Mouse (Mus musculus) forebrain, embryonic 14.5 days (tissue): ENCODE results near the gene Tcf23. TPM values are rescaled to one million over a fixed set of nuclear protein-coding genes. Genes with fewer than 3 reads are reported as not detected.

Experiments used
- ATAC-seq: fragments of 200-750 bp; cut with Nextera tagmentation; 2 replicates; pipeline ENCODE4 v1.8.0; 2017; ENCODE audit warnings: mild to moderate bottlenecking, moderate library complexity
- DNase-seq: peaks from one replicate; pipeline ENCODE4 v3.0.0-alpha.2; 2015; ENCODE audit warnings: low spot score
- H3K27ac ChIP-seq: fragments of 300-500 bp; sonication (generic); 2 replicates; pipeline ENCODE4 v1.5.1; 2014; ENCODE audit warnings: low read depth, mild to moderate bottlenecking, control low read depth, low read length, moderate library complexity
- H3K27me3 ChIP-seq: fragments of 300-500 bp; sonication (generic); replicated peaks from 2 replicates; pipeline ENCODE4 v1.6.1; 2014; ENCODE audit warnings: low read length, control low read depth, mixed read lengths; ENCODE audit not compliant: control insufficient read depth, insufficient read depth
- H3K36me3 ChIP-seq: fragments of 300-500 bp; sonication (generic); 2 replicates; pipeline ENCODE4 v1.6.1; 2014; ENCODE audit warnings: low read length, control low read depth; ENCODE audit not compliant: control insufficient read depth, insufficient read depth
- H3K4me1 ChIP-seq: fragments of 300-500 bp; sonication (generic); 2 replicates; pipeline ENCODE4 v1.6.1; 2014; ENCODE audit warnings: antibody characterized with exemption, low read length, control low read depth; ENCODE audit not compliant: control insufficient read depth, insufficient read depth
- H3K4me2 ChIP-seq: fragments of 300-500 bp; sonication (generic); 2 replicates; pipeline ENCODE4 v1.6.1; 2014; ENCODE audit warnings: mild to moderate bottlenecking, control low read depth, low read length
- H3K4me3 ChIP-seq: fragments of 300-500 bp; sonication (generic); 2 replicates; pipeline ENCODE4 v1.5.1; 2014; ENCODE audit warnings: low read depth, low read length, control low read depth
- H3K9ac ChIP-seq: fragments of 300-500 bp; sonication (generic); 2 replicates; pipeline ENCODE4 v1.6.1; 2014; ENCODE audit warnings: mild to moderate bottlenecking, low read length, control low read depth, moderate library complexity
- H3K9me3 ChIP-seq: fragments of 300-500 bp; sonication (generic); replicated peaks from 2 replicates; pipeline ENCODE4 v1.6.1; 2016; ENCODE audit warnings: low read length, control low read depth, mixed read lengths; ENCODE audit not compliant: control insufficient read depth
- WGBS: fragments of 180-500 bp; shearing (Covaris S2); extraction: QIAGEN DNeasy Blood & Tissue Kit; methylation state at CpG from one replicate; pipeline ENCODE4 v1.1.7; 2014; 5-methylcytosine and 5-hydroxymethylcytosine counted together
- polyA plus RNA-seq: library from polyadenylated mRNA; unstranded; fragments of >200 nt; fragmentation: Nextera tagmentation; extraction: Ambion mirVana; gene quantifications from 2 replicates; pipeline ENCODE4 v1.2.1, GENCODE M21; 2014

Gene Tcf23
- polyA plus RNA-seq, 1 experiment from 2014 or later: not detected

DNA sequence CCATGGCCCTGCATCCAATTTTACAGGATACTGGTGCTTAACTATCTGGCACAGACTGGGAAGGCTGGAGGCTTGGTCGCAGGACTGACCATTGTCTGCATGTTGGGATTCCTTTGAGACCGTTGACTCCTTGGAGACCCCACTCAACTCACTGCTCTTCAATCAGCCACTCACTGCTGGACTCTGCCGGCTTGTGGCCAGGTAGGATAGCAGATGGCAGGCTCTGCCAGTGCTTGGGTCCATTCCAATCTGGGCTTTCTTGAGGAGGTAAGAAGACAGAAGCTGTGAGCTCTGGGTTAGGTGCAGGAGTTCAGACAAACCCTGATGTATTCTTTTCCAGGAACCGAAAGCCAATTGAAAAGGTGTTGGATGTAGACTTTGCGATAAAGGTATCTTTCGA lies 14.4 kb upstream of the Tcf23 start:
- no peak overlapping the region for H3K9ac ChIP-seq
- no peak overlapping the region for H3K4me3 ChIP-seq
- no peaks in the 10 kb centered on the region for H3K9me3 ChIP-seq
- WGBS: 100% methylated on average over 6 of the region's 6 CpGs
- no peak overlapping the region for H3K4me2 ChIP-seq
- H3K4me1 ChIP-seq: peaks cover 24% of the 10 kb centered on the region
- ATAC-seq (no peak), DNase-seq (no peak)
- H3K27ac ChIP-seq: no peak overlapping the region
- no peaks in the 10 kb centered on the region for H3K27me3 ChIP-seq
- H3K36me3 ChIP-seq: peaks cover 57% of the 10 kb centered on the region

DNA sequence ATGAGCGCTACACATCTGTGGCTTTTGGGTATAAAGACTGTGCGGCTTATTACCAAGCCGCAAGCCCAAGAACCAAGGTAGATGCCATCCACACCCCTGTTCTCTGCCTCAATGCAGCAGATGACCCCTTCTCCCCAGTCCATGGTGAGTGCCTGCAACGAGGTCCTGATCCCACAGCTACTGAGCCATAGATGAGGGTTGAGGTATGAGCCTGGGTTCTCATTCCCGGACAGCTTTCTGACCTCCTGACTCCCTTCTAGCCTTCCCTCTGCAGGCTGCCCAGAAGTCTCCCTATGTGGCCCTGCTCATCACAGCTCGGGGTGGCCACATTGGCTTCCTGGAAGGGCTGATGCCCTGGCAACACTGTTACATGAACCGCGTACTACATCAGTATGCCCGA lies 13.9 kb upstream of the Tcf23 start:
- peaks cover 57% of the 10 kb centered on the region for H3K36me3 ChIP-seq
- no peak overlapping the region for H3K4me2 ChIP-seq
- no peak for DNase-seq
- H3K9ac ChIP-seq: no peak overlapping the region
- no peaks in the 10 kb centered on the region for H3K9me3 ChIP-seq
- 97% methylated on average over 9 of the region's 9 CpGs for WGBS
- H3K27me3 ChIP-seq: no peaks in the 10 kb centered on the region
- no peak for ATAC-seq
- no peak overlapping the region for H3K27ac ChIP-seq
- H3K4me3 ChIP-seq: no peak overlapping the region
- peaks cover 28% of the 10 kb centered on the region for H3K4me1 ChIP-seq

DNA sequence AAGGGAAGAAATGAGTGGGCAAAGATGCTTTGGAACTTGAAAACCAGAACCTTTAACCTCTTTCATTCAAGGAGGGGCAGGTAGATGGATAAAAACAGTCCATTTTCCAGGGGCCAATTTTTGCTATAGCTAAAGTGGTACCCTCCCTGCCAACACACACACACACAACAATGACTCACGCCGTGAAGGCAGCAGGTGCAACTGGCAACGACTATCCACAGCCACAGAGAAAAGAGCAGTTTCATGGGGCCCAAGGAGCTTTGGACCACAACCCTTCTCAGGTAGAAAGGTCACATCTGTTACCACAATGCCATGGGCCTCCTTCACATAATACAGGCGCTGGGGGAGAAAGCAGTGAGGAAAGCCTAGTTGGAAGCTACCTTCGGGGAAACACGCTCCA lies 12.7 kb upstream of the Tcf23 start:
- Histone ChIP-seq H3K27ac (no peak overlapping the region), H3K4me1 (peaks cover 22% of the 10 kb centered on the region), H3K27me3 (no peaks in the 10 kb centered on the region), H3K9ac (no peak overlapping the region), H3K4me3 (no peak overlapping the region), H3K9me3 (no peaks in the 10 kb centered on the region), H3K36me3 (peaks cover 57% of the 10 kb centered on the region), H3K4me2 (no peak overlapping the region)
- no peak for DNase-seq
- WGBS: 93% methylated on average over 6 of the region's 6 CpGs
- no peak for ATAC-seq

DNA sequence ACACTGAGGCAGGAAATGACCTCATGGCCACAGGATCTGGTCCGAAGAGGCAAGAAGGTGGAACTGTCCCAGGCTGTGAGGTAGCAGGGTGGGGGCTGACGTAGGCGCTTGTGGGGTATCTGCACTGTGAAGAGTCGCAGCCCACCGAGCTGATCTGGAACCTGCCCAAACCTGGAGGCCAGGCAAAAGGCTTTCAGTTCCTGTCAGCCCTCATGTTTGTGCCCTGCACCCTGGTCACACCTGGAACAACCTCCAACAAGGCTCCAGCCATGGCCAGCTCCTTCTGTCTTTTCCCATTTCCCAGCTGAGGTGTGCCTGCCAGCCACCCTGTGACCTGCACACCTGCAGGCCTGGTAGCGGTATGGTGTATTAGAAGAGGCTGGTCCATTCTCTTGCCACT lies 10.6 kb upstream of the Tcf23 start:
- H3K9me3 ChIP-seq: no peaks in the 10 kb centered on the region
- no peak overlapping the region for H3K9ac ChIP-seq
- H3K27ac ChIP-seq: no peak overlapping the region
- H3K36me3 ChIP-seq: peaks cover 47% of the 10 kb centered on the region
- H3K4me3 ChIP-seq: no peak overlapping the region
- H3K27me3 ChIP-seq: no peaks in the 10 kb centered on the region
- H3K4me1 ChIP-seq: peaks cover 22% of the 10 kb centered on the region
- ATAC-seq (no peak), DNase-seq (no peak)
- 94% methylated on average over 6 of the region's 6 CpGs for WGBS
- no peak overlapping the region for H3K4me2 ChIP-seq

DNA sequence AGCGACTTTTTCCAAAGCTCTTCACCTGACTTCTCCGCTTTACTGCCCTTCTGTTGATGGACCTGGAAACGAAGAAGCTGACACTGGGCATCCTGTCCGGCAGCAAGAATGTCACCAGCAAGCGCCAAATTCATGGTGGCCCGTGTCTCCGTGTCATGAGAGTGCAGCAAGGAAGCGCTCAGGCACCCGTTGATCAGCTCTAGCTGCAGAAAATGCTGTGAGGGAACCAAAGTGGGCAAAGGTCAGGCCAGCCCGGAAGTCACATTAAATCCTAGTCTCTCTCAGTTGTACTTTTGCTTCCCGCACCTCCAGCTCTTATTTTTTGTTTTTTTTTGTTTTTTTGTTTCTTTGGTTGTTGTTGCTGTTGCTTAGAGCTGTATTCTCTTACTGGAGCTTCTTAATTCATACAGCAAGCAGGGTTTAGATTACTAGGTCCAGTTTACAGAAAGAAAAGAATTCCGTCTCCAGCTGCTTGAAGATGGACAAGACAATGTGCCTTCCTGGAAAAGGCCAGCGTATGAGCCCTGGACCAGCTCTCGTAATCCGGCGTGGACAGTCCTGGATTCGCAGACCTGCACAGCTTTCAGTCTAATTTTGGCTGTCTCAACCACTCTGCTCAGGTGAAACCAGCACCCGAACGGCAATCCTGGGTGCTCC lies 9.1 kb upstream of the Tcf23 start:
- H3K4me3 ChIP-seq: peak overlapping the region; percentile 87
- peak overlapping the region; percentile 82; the same call in 1 of the 2 replicates for H3K27ac ChIP-seq
- H3K9ac ChIP-seq: peak overlapping the region; percentile 91
- H3K4me2 ChIP-seq: peak overlapping the region; percentile 89
- WGBS: 43% methylated on average over 19 of the region's 19 CpGs
- no peak for ATAC-seq
- H3K9me3 ChIP-seq: no peaks in the 10 kb centered on the region
- H3K27me3 ChIP-seq: no peaks in the 10 kb centered on the region
- DNase-seq: no peak
- peaks cover 33% of the 10 kb centered on the region for H3K36me3 ChIP-seq
- H3K4me1 ChIP-seq: peaks cover 22% of the 10 kb centered on the region

DNA sequence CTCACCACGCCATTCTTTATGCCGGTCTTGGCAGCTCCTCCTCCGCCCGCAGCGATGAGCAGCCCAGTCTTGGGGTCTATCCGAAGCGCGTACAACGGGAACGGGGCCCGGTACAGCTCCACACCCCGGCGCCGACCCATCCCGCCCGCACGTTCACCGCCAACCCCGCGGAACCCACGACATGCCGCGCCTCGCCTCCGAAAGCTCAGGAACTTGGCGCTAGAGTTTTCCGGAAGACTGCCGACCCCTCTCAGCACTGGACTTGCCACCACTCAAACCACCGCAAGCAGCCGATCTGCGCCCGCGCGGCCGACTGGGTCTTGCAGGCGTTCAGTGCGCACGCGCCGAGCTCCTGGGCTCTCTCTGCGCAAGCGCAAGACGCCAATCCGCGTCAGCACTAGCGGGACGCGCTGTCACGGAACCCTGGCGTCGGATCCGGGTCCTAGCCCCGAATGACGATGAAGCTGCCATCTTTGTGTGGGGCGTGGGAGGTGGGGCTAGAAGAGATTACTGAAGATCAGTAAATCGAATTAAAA lies 8.4 kb upstream of the Tcf23 start, which contains the start of gene Preb:
Gene Preb, minus strand, starts transcription at position 396 of the 536 bp plus-strand sequence.
- peaks cover 22% of the 10 kb centered on the region for H3K4me1 ChIP-seq
- ATAC-seq: peak; percentile 98
- peak; percentile 99 for DNase-seq
- H3K4me2 ChIP-seq: peak within 1 kb of the TSS; percentile 89
- peak within 1 kb of the TSS; percentile 82 for H3K27ac ChIP-seq
- H3K4me3 ChIP-seq: peak within 1 kb of the TSS; percentile 87
- H3K36me3 ChIP-seq: peaks cover 26% of the 10 kb centered on the region
- no peaks in the 10 kb centered on the region for H3K27me3 ChIP-seq
- under 1% methylated on average over 56 of the region's 56 CpGs for WGBS
- no peaks in the 10 kb centered on the region for H3K9me3 ChIP-seq
- peak within 1 kb of the TSS; percentile 91 for H3K9ac ChIP-seq

DNA sequence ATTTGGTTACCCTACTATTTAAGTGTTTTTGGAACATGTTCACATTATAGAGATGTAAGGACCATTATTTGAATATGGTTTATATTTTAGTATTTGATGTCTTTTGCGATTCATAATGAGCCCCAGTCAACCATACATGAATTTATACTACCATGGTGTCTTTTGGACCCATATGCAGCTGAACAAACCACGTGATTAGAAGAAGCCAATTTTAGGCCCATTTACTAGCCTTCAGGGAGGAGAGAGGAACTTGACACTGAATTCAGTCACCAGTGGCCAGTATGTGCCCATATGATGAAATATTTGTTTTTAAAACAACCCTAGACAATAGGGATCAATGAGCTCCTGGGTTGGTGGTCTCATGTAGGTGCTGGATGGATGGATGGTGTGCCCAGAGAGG lies 7.6 kb upstream of the Tcf23 start:
- H3K9ac ChIP-seq: no peak overlapping the region; the same call in 1 of the 2 replicates
- no peak overlapping the region for H3K27ac ChIP-seq
- DNase-seq: no peak
- ATAC-seq: no peak
- H3K4me2 ChIP-seq: peak overlapping the region; percentile 89
- peak overlapping the region; percentile 87; the same call in 1 of the 2 replicates for H3K4me3 ChIP-seq
- no peaks in the 10 kb centered on the region for H3K27me3 ChIP-seq
- H3K9me3 ChIP-seq: no peaks in the 10 kb centered on the region
- H3K36me3 ChIP-seq: peaks cover 18% of the 10 kb centered on the region
- peaks cover 22% of the 10 kb centered on the region for H3K4me1 ChIP-seq
- WGBS: 92% methylated on average over 2 of the region's 2 CpGs

DNA sequence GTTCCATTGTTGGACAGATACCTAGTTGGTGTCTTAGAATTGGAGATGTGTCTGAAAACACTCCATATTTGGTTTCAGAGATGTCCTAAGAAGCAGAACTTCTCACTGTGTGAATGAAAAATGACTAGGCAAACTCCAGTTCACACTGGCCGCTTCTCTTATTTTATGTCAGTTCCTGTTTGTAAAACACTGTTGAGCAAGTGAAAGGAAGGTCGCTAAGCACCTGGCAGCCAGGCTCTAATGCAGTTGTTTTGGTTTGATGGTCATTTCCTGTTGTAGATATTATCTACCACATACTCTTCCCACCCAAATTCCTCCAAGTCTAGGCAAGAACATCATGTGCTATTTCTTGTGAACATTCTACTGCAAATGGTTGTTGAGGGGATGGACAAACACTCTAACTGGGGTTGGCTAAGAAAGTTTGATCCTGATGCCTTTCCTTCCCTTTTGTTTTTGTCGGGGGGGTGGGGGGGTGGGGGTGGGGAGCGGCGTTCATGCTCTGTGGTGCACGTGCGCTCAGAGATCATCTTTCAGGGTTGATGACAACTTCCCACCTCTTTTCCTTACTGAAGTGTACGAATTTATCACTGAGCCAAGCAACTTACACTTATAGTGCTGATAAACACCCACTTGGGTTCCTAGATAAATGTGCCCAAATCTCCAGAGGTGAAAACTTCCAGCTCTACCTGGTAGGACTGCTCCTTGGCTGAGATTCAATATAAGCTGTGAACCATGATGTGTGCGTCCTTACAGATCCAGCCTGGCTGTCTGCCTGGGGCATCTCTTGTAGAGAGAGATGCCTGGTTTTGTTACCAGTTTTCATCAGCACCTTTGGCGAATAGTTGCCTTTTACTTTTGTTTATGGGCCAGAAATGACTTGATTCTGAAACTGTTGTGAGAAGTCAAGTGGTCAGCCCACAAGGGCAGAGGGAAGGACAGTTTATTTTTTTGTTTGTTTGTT lies 6.6 kb upstream of the Tcf23 start:
- no peaks in the 10 kb centered on the region for H3K27me3 ChIP-seq
- no peak overlapping the region for H3K27ac ChIP-seq
- DNase-seq (no peak), ATAC-seq (no peak)
- WGBS: 80% methylated on average over 10 of the region's 10 CpGs
- H3K4me1 ChIP-seq: peaks cover 22% of the 10 kb centered on the region
- H3K9ac ChIP-seq: no peak overlapping the region
- H3K4me2 ChIP-seq: no peak overlapping the region
- H3K9me3 ChIP-seq: no peaks in the 10 kb centered on the region
- no peak overlapping the region for H3K4me3 ChIP-seq
- peaks cover 14% of the 10 kb centered on the region for H3K36me3 ChIP-seq
